Mouse (Mus musculus): ENCODE measurements at regions not wholly inside any gene's neighbourhood (a gene's known extent, or its start where the extent isn't known, plus 50 kb on each side); places are given as distances from the start of the nearest gene placed in this dataset.

- Histone ChIP-seq H3K9ac (replicated peaks) (no peak overlapping the region), H3K4me2 (replicated peaks) (no peak overlapping the region), H3K9me3 (no peaks in the 10 kb centered on the region), H3K36me3 (no peaks in the 10 kb centered on the region), H3K27ac (replicated peaks) (no peak overlapping the region), H3K4me3 (no peak overlapping the region), H3K4me1 (no peaks in the 10 kb centered on the region), H3K27me3 (no peaks in the 10 kb centered on the region)
- ATAC-seq (replicated peaks) = no peak
- 81% methylated on average over 2 of the region's 2 CpGs for WGBS
Observed at GRCm38 (mm10) chr12:27037922-27038321, 304.5 kb downstream of the Sox11 start.

- Histone ChIP-seq H3K9ac (replicated peaks) (no peak overlapping the region), H3K27me3 (no peaks in the 10 kb centered on the region), H3K4me3 (no peak overlapping the region), H3K36me3 (no peaks in the 10 kb centered on the region), H3K4me1 (peaks cover 19% of the 10 kb centered on the region), H3K4me2 (replicated peaks) (no peak overlapping the region), H3K27ac (replicated peaks) (peak overlapping the region; percentile 72), H3K9me3 (no peaks in the 10 kb centered on the region)
- WGBS = 51% methylated on average over 4 of the region's 4 CpGs
- ATAC-seq (replicated peaks) = no peak; the same call in 1 of the 2 replicates
Observed at GRCm38 (mm10) chr12:27019751-27020150, 322.6 kb downstream of the Sox11 start.

- Histone ChIP-seq H3K9me3 (no peaks in the 10 kb centered on the region), H3K27me3 (no peaks in the 10 kb centered on the region), H3K4me3 (no peak overlapping the region), H3K27ac (replicated peaks) (peak overlapping the region; percentile 59), H3K4me2 (replicated peaks) (no peak overlapping the region), H3K36me3 (no peaks in the 10 kb centered on the region), H3K9ac (replicated peaks) (no peak overlapping the region), H3K4me1 (peaks cover 19% of the 10 kb centered on the region)
- ATAC-seq (replicated peaks) = no peak
- WGBS = 39% methylated on average over 7 of the region's 7 CpGs
Observed at GRCm38 (mm10) chr12:27018366-27018765, 324.0 kb downstream of the Sox11 start.

GRCm38 (mm10) chr12:26999287-26999686 is 343.1 kb downstream of the Sox11 start:
- Histone ChIP-seq H3K36me3 (no peaks in the 10 kb centered on the region), H3K4me2 (replicated peaks) (no peak overlapping the region), H3K27ac (replicated peaks) (peak overlapping the region; percentile 38; the same call in 1 of the 2 replicates), H3K9ac (replicated peaks) (no peak overlapping the region), H3K9me3 (no peaks in the 10 kb centered on the region), H3K4me3 (no peak overlapping the region), H3K4me1 (0 out of 2 replicates have a peak, but pooled peaks cover 4% of the 10 kb centered on the region), H3K27me3 (no peaks in the 10 kb centered on the region)
- ATAC-seq (replicated peaks) = no peak

GRCm38 (mm10) chr12:26976284-26977065 is 365.9 kb downstream of the Sox11 start:
- Histone ChIP-seq H3K27ac (replicated peaks) (no peak overlapping the region), H3K36me3 (no peaks in the 10 kb centered on the region), H3K4me1 (0 out of 2 replicates have a peak, but pooled peaks cover 2% of the 10 kb centered on the region), H3K4me3 (no peak overlapping the region), H3K9me3 (no peaks in the 10 kb centered on the region), H3K27me3 (no peaks in the 10 kb centered on the region), H3K9ac (replicated peaks) (no peak overlapping the region), H3K4me2 (replicated peaks) (no peak overlapping the region)
- ATAC-seq (replicated peaks) = peak; percentile 71
- 18% methylated on average over 8 of the region's 8 CpGs for WGBS

- Histone ChIP-seq H3K4me2 (replicated peaks) (no peak overlapping the region), H3K4me3 (no peak overlapping the region), H3K27me3 (no peaks in the 10 kb centered on the region), H3K4me1 (peaks cover 5% of the 10 kb centered on the region; the same call in 1 of the 2 replicates), H3K36me3 (no peaks in the 10 kb centered on the region), H3K27ac (replicated peaks) (no peak overlapping the region), H3K9me3 (no peaks in the 10 kb centered on the region), H3K9ac (replicated peaks) (no peak overlapping the region)
- 92% methylated on average over 4 of the region's 4 CpGs for WGBS
- no peak for ATAC-seq (replicated peaks)
Observed at GRCm38 (mm10) chr12:26972495-26973113, 369.8 kb downstream of the Sox11 start.

GRCm38 (mm10) chr12:26967018-26967737 is 375.2 kb downstream of the Sox11 start:
- H3K4me2 ChIP-seq (replicated peaks) = no peak overlapping the region; the same call in 1 of the 2 replicates
- peak overlapping the region; percentile 19; the same call in 1 of the 2 replicates for H3K27ac ChIP-seq (replicated peaks)
- no peaks in the 10 kb centered on the region for H3K9me3 ChIP-seq
- 0 out of 2 replicates have a peak, but pooled peaks have one; percentile 38 for ATAC-seq (replicated peaks)
- H3K9ac ChIP-seq (replicated peaks) = no peak overlapping the region
- H3K4me3 ChIP-seq = no peak overlapping the region
- 42% methylated on average over 16 of the region's 16 CpGs for WGBS
- no peaks in the 10 kb centered on the region for H3K27me3 ChIP-seq
- H3K4me1 ChIP-seq = peaks cover 11% of the 10 kb centered on the region; the same call in 1 of the 2 replicates
- no peaks in the 10 kb centered on the region for H3K36me3 ChIP-seq

GRCm38 (mm10) chr12:26963917-26964316 is 378.5 kb downstream of the Sox11 start:
- no peak for ATAC-seq (replicated peaks)
- no peak overlapping the region for H3K4me3 ChIP-seq
- no peaks in the 10 kb centered on the region for H3K9me3 ChIP-seq

GRCm38 (mm10) chr12:26939831-26940230 is 402.5 kb downstream of the Sox11 start:
- H3K27ac ChIP-seq (replicated peaks) = no peak overlapping the region
- H3K4me1 ChIP-seq = peaks cover 21% of the 10 kb centered on the region
- H3K9ac ChIP-seq (replicated peaks) = no peak overlapping the region
- no peak overlapping the region for H3K4me3 ChIP-seq
- no peak for ATAC-seq (replicated peaks)
- H3K36me3 ChIP-seq = no peaks in the 10 kb centered on the region
- H3K4me2 ChIP-seq (replicated peaks) = no peak overlapping the region
- H3K9me3 ChIP-seq = no peaks in the 10 kb centered on the region
- no peaks in the 10 kb centered on the region for H3K27me3 ChIP-seq
- 37% methylated on average over 2 of the region's 2 CpGs for WGBS

More at GRCm38 (mm10) chr12:26963917-26964316, 378.5 kb downstream of the Sox11 start:
- Histone ChIP-seq H3K9ac (replicated peaks) (no peak overlapping the region), H3K4me1 (peaks cover 11% of the 10 kb centered on the region; the same call in 1 of the 2 replicates), H3K27me3 (no peaks in the 10 kb centered on the region), H3K4me2 (replicated peaks) (no peak overlapping the region), H3K27ac (replicated peaks) (no peak overlapping the region), H3K36me3 (no peaks in the 10 kb centered on the region)

GRCm38 (mm10) chr12:26937836-26938235 is 404.5 kb downstream of the Sox11 start:
- no peaks in the 10 kb centered on the region for H3K9me3 ChIP-seq
- ATAC-seq (replicated peaks) = no peak
- peaks cover 21% of the 10 kb centered on the region for H3K4me1 ChIP-seq
- no peaks in the 10 kb centered on the region for H3K36me3 ChIP-seq
- H3K4me2 ChIP-seq (replicated peaks) = no peak overlapping the region
- H3K27me3 ChIP-seq = no peaks in the 10 kb centered on the region
- H3K4me3 ChIP-seq = no peak overlapping the region
- H3K27ac ChIP-seq (replicated peaks) = peak overlapping the region; percentile 85
- 47% methylated on average over 3 of the region's 3 CpGs for WGBS
- H3K9ac ChIP-seq (replicated peaks) = no peak overlapping the region

- 30% methylated on average over 5 of the region's 5 CpGs for WGBS
- Histone ChIP-seq H3K36me3 (no peaks in the 10 kb centered on the region), H3K27me3 (no peaks in the 10 kb centered on the region), H3K9ac (replicated peaks) (no peak overlapping the region; the same call in 1 of the 2 replicates), H3K27ac (replicated peaks) (peak overlapping the region; percentile 85), H3K4me1 (peaks cover 21% of the 10 kb centered on the region), H3K4me3 (no peak overlapping the region), H3K4me2 (replicated peaks) (no peak overlapping the region), H3K9me3 (no peaks in the 10 kb centered on the region)
- peak; percentile 85 for ATAC-seq (replicated peaks)
Observed at GRCm38 (mm10) chr12:26936696-26937458, 405.5 kb downstream of the Sox11 start.

Measured in forebrain, embryonic 15.5 days (tissue).